Mouse (Mus musculus) liver, embryonic 18 days (tissue): ENCODE measurements around the gene Uqcrfs1. TPM values are rescaled to one million over a fixed set of nuclear protein-coding genes. Genes with fewer than 3 reads are reported as not detected.

Experiments
- polyA plus RNA-seq: library from polyadenylated mRNA; depleted of rRNA; stranded (reverse); fragments of >200 nt; gene quantifications from 2 replicates; pipeline ENCODE4 v1.2.3, GENCODE M21; 2012; rRNA removed

Uqcrfs1 gene
- polyA plus RNA-seq, result 146 and 148 TPM in 2 replicates

GRCm38 (mm10) chr13:30544856-30545604 lies at the start of gene Uqcrfs1:
Gene Uqcrfs1 (minus strand): TSS chr13:30545362.

Other genes starting within 250 kb of the Uqcrfs1 start
- gene Agtr1a, start 208.9 kb downstream of the Uqcrfs1 start, polyA plus RNA-seq, result 39.6 and 40.3 TPM in 2 replicates
- 8.3 and 8.9 TPM in 2 replicates for gene Dusp22, start 114.6 kb upstream of the Uqcrfs1 start, polyA plus RNA-seq
- 1.6 and 2.0 TPM in 2 replicates for gene Irf4, start 203.9 kb upstream of the Uqcrfs1 start, polyA plus RNA-seq